Mouse (Mus musculus) frontal cortex, postnatal 25 days (tissue): ENCODE measurements around the gene Lrrc36.

Experiments
- DNase-seq, 2 experiments: peaks; one replicate each; pipeline ENCODE4 v3.0.0; 2022; ENCODE audit warnings: low spot score in 2 of 2

Lrrc36 gene

GRCm38 (mm10) chr8:105431743-105432515 is 18.6 kb downstream of the Lrrc36 start:
- DNase-seq = no peak

- no peak for DNase-seq
These were observed 19.6 kb downstream of the Lrrc36 start for GRCm38 (mm10) chr8:105433021-105433420.

- DNase-seq = no peak
These were observed 20.1 kb downstream of the Lrrc36 start for GRCm38 (mm10) chr8:105433511-105433910.

GRCm38 (mm10) chr8:105434136-105434535 is 20.8 kb downstream of the Lrrc36 start:
- DNase-seq = no peak

- no peak for DNase-seq
These were observed 22.8 kb downstream of the Lrrc36 start for GRCm38 (mm10) chr8:105436218-105436617.

- no peak for DNase-seq
These were observed 23.8 kb downstream of the Lrrc36 start for GRCm38 (mm10) chr8:105437078-105437748.

- DNase-seq = no peak
These were observed 25.5 kb downstream of the Lrrc36 start for GRCm38 (mm10) chr8:105438865-105439264.

- DNase-seq = peak in 1 of 2 experiments; percentile 18
These were observed 28.1 kb downstream of the Lrrc36 start for GRCm38 (mm10) chr8:105441433-105441832.

- DNase-seq = no peak
These were observed 29.3 kb downstream of the Lrrc36 start for GRCm38 (mm10) chr8:105442661-105443060.

- no peak for DNase-seq
These were observed 32.1 kb downstream of the Lrrc36 start for GRCm38 (mm10) chr8:105445296-105446126.

GRCm38 (mm10) chr8:105446127-105446552 is 32.8 kb downstream of the Lrrc36 start:
- no peak for DNase-seq

GRCm38 (mm10) chr8:105448188-105448587 is 34.8 kb downstream of the Lrrc36 start:
- DNase-seq = no peak

GRCm38 (mm10) chr8:105448596-105448995 is 35.2 kb downstream of the Lrrc36 start:
- DNase-seq = no peak

- DNase-seq = no peak
These were observed 37.6 kb downstream of the Lrrc36 start for GRCm38 (mm10) chr8:105450977-105451376.

- DNase-seq = no peak
These were observed 38.7 kb downstream of the Lrrc36 start for GRCm38 (mm10) chr8:105451903-105452603.

GRCm38 (mm10) chr8:105453296-105453695 is 39.9 kb downstream of the Lrrc36 start:
- DNase-seq = no peak

GRCm38 (mm10) chr8:105454088-105454487 is 40.7 kb downstream of the Lrrc36 start:
- no peak for DNase-seq

- no peak for DNase-seq
These were observed 41.8 kb downstream of the Lrrc36 start for GRCm38 (mm10) chr8:105455218-105455617.

- no peak for DNase-seq
These were observed 47.9 kb downstream of the Lrrc36 start for GRCm38 (mm10) chr8:105461085-105461803.

GRCm38 (mm10) chr8:105464595-105464994 is 51.2 kb downstream of the Lrrc36 start:
- no peak for DNase-seq

GRCm38 (mm10) chr8:105466246-105466645 is 52.9 kb downstream of the Lrrc36 start:
- no peak for DNase-seq
